Mouse (Mus musculus) C2C12 (cell line): Measurements from ENCODE around the gene Vps35l. TPM values are rescaled to one million over a fixed set of nuclear protein-coding genes. Genes with fewer than 3 reads are reported as not detected.

Experiments used
- H3K27me3 ChIP-seq: one replicate; pipeline ENCODE4 v1.6.1; 2011; ENCODE audit not compliant: control insufficient read depth, insufficient read depth, insufficient read length
- H3K36me3 ChIP-seq: one replicate; pipeline ENCODE4 v1.6.1; 2011; ENCODE audit not compliant: control insufficient read depth, insufficient read depth
- H3K4me3 ChIP-seq: one replicate; pipeline ENCODE4 v1.5.1; 2011; ENCODE audit warnings: mild to moderate bottlenecking, control low read depth; ENCODE audit not compliant: poor library complexity, insufficient read depth, severe bottlenecking
- H3K79me2 ChIP-seq: one replicate; pipeline ENCODE4 v1.6.1; 2011; ENCODE audit not compliant: control insufficient read depth, insufficient read depth
- H3K79me3 ChIP-seq: one replicate; pipeline ENCODE4 v1.6.1; 2011; ENCODE audit warnings: low read depth, control low read depth
- H3ac ChIP-seq: one replicate; pipeline ENCODE3; 2011; ENCODE audit warnings: low read depth; ENCODE audit not compliant: control insufficient read depth, insufficient read length
- CEBPB ChIP-seq: IDR thresholded peaks from one replicate; pipeline ENCODE4 v1.6.1; 2011; ENCODE audit warnings: low read depth, mild to moderate bottlenecking, control low read depth, moderate library complexity
- CTCF ChIP-seq: IDR thresholded peaks from one replicate; pipeline ENCODE4 v1.5.1; 2011; ENCODE audit not compliant: control insufficient read depth, insufficient read depth, insufficient read length
- FOSL1 ChIP-seq: IDR thresholded peaks from one replicate; pipeline ENCODE4 v1.8.0; 2011; ENCODE audit warnings: mild to moderate bottlenecking, low read length; ENCODE audit not compliant: poor library complexity, insufficient read depth, severe bottlenecking
- MAX ChIP-seq: IDR thresholded peaks from one replicate; pipeline ENCODE4 v1.6.1; 2011; ENCODE audit warnings: mild to moderate bottlenecking, control low read depth
- MYOD1 ChIP-seq: IDR thresholded peaks from one replicate; pipeline ENCODE4 v1.6.1; 2011; ENCODE audit warnings: low read depth; ENCODE audit not compliant: control insufficient read depth, insufficient read length
- MYOG ChIP-seq: IDR thresholded peaks from one replicate; pipeline ENCODE4 v1.6.1; 2011; ENCODE audit not compliant: control insufficient read depth, insufficient read length; ENCODE audit errors: extremely low read depth
- USF1 ChIP-seq: IDR thresholded peaks from one replicate; pipeline ENCODE4 v1.6.1; 2011; ENCODE audit warnings: low read depth, mild to moderate bottlenecking, control low read depth, moderate library complexity
- polyA plus RNA-seq: library from polyadenylated mRNA; unstranded; fragments of >200 nt; fragmentation: generic; extraction: Trizol; gene quantifications from one replicate; pipeline ENCODE4 v1.2.1, GENCODE M21; 2012; ENCODE audit warnings: missing spikeins

Vps35l gene
- polyA plus RNA-seq, 1 experiment, result 39.6 TPM

DNA sequence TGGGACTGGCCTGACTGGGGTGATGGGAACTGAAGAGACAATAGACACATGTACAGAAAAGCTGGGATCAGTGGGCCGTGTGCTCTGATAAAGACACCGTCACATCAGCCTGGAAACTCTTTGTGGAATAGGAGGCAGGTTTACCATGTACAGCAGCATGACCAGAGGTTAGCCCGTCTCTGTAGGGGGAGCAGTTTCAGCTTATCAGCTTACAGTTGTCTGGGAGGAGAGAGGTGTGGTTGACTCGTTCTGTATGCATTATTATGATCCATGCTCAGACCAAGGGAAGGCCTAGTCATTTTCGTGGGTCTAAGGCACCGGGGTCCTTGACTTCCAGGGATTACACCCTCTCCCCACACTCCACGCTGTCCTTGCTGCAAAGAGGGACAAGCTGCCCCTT is 11.6 kb downstream of the Vps35l start:
- TF ChIP-seq MYOG (no peak), FOSL1 (no peak), CTCF (no peak), USF1 (no peak), MYOD1 (no peak), MAX (no peak), CEBPB (no peak)
- Histone ChIP-seq H3K27me3 (no peaks in the 10 kb centered on the region), H3K36me3 (peaks cover 14% of the 10 kb centered on the region), H3K4me3 (no peak overlapping the region), H3ac (no peak overlapping the region), H3K79me2 (no peaks in the 10 kb centered on the region), H3K79me3 (no peaks in the 10 kb centered on the region)

DNA sequence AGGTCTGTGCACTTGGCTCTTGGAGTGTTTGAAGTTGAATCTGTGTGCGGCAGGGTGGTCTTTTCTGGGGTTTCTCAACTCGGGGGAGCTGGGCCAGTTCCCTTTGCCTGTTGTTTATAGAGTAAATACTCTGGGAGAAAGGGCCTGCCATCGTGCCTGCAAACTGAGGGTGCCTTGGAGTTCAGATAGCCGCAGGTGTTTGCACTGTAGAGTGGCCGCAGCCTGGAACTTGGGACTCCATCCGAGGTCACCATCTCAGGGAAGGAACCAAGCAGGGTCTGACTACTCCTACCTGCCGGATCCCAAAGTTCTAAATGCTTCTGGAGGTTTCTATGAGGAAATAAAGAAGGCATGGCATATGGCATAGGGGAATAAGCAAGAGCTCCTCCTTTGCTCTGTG is 15.7 kb downstream of the Vps35l start:
- H3K36me3 ChIP-seq, result no peaks in the 10 kb centered on the region
- no peak overlapping the region for H3ac ChIP-seq
- no peak overlapping the region for H3K4me3 ChIP-seq
- TF ChIP-seq FOSL1, result no peak
- TF ChIP-seq MAX, result no peak
- TF ChIP-seq CEBPB, result no peak
- TF ChIP-seq CTCF, result no peak
- no peak for TF ChIP-seq MYOD1
- no peak for TF ChIP-seq USF1
- no peak for TF ChIP-seq MYOG
- no peaks in the 10 kb centered on the region for H3K79me3 ChIP-seq
- no peaks in the 10 kb centered on the region for H3K79me2 ChIP-seq
- no peaks in the 10 kb centered on the region for H3K27me3 ChIP-seq

DNA sequence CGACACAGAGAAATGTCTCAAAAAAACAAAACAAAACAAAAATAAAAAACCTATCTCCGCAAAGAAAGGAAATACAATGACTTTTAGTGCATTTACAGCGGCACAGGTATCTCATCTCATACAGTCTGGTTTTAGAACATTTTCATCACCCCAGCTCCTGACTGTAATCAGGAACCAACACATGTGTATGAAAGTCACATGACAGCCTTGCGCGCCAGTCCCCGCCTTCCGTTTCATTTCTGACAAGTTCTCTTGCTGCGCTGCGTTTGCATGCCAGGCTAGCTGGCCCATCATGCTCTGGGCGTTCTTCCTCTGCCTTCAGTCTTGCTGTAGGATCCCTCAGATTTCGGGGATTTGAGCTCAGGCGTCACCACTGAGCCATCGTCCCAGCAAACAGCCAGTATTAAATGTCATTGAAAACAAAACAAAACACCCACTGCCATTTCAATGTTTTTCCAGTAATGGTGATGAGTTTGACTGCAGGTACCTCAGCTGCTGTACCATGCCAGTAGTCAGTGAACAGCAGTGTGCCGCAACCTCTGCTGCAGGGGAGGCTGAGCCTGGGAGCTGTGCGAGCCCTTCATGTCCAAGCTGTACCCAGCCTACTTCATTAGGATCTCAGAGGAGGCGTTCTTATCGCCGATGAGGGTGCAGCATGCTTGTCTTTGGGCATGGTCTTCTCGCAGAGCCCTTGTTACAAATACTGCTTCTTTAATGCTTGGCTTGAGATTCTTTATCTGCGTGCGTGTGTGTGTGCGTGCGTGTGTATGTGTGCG is 16.7 kb downstream of the Vps35l start:
- Histone ChIP-seq H3K36me3 (no peaks in the 10 kb centered on the region), H3K4me3 (no peak overlapping the region), H3ac (no peak overlapping the region), H3K27me3 (no peaks in the 10 kb centered on the region), H3K79me2 (no peaks in the 10 kb centered on the region), H3K79me3 (no peaks in the 10 kb centered on the region)
- TF ChIP-seq FOSL1 (no peak), CTCF (no peak), CEBPB (no peak), MYOD1 (no peak), MAX (no peak), USF1 (no peak), MYOG (no peak)

DNA sequence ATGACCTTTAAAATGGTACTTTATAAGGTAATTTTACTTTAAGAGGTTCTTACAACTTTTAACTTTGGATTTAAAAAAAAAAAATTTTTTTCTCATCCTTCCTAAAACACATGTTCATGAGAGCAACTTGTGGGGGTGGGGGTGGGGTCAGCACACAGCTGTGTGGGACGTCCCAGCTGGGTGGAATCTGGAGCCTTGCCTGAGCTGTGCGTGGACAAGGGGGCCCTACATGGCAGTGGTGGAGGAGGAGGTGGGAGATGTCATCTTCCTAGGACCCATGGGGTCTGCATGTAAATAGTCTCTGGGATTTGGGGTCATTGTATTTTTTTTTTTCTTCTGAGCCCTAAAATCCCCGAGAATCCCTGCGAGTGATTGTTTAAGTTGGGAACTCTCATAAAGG is 18.3 kb downstream of the Vps35l start:
- Histone ChIP-seq H3ac (no peak overlapping the region), H3K79me3 (no peaks in the 10 kb centered on the region), H3K36me3 (peaks cover 5% of the 10 kb centered on the region), H3K4me3 (no peak overlapping the region), H3K79me2 (no peaks in the 10 kb centered on the region), H3K27me3 (no peaks in the 10 kb centered on the region)
- TF ChIP-seq MAX, result no peak

DNA sequence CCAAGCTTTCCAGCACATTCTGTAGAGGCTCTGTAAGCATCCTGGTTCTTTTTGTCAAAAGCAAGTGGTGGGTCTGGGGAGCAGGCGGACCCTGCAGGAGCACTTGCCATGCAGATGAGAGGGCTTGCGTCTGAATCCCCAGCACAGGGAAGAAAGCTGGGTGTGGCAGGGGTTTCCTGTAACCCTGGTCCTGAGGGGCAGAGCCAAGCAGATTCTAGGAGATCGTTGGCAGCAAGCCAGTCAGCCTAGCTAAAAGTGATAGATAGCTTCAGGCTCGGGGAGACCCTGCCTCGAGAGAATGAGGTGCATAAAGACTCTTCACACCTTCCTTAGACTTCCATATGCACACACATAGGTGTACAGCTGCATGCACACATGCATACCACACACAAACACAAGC is 19.3 kb downstream of the Vps35l start:
- H3K36me3 ChIP-seq, result peaks cover 5% of the 10 kb centered on the region
- H3K79me2 ChIP-seq, result no peaks in the 10 kb centered on the region
- H3K4me3 ChIP-seq, result no peak overlapping the region

DNA sequence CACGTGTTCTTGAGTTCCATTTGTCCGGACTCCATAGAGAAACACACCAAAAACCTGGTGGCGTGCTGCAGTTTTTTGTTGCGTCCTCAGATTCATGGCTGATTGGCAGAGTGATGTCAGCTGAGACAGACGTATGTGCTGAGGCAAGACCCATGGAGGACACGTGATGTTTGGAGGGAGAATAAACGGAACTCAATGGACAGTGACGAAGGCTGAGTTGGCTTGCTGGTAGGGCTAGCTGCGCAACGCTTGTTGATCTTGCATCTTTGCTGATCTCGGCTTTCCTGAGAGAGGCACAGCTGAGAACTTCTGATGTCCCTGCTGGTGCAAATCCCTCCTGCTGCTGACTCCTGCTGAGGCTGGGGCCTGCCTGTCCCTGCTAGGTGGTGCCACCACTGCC is 23.9 kb downstream of the Vps35l start:
- H3K27me3 ChIP-seq, result no peaks in the 10 kb centered on the region
- no peak overlapping the region for H3ac ChIP-seq
- no peaks in the 10 kb centered on the region for H3K79me2 ChIP-seq
- no peak overlapping the region for H3K4me3 ChIP-seq
- H3K36me3 ChIP-seq, result peaks cover 5% of the 10 kb centered on the region
- TF ChIP-seq MAX (no peak), CEBPB (no peak), FOSL1 (no peak), MYOG (no peak), CTCF (no peak), USF1 (no peak), MYOD1 (no peak)
- no peaks in the 10 kb centered on the region for H3K79me3 ChIP-seq

More for the DNA sequence above, 19.3 kb downstream of the Vps35l start:
- Histone ChIP-seq H3ac (no peak overlapping the region), H3K79me3 (no peaks in the 10 kb centered on the region), H3K27me3 (no peaks in the 10 kb centered on the region)
- TF ChIP-seq CTCF, result no peak
- TF ChIP-seq MYOD1, result no peak
